Mouse (Mus musculus) erythroid progenitor cell, adult 5-6 weeks (primary cell): ENCODE measurements around the gene Tdp1. TPM values are rescaled to one million over a fixed set of nuclear protein-coding genes. Genes with fewer than 3 reads are reported as not detected.

Experiments
- ATAC-seq: replicated peaks from 2 replicates; pipeline ENCODE4 v1.8.0; 2016; ENCODE audit warnings: moderate number of reproducible peaks, mild to moderate bottlenecking, moderate TSS enrichment, inconsistent platforms; ENCODE audit not compliant: poor library complexity, low FRiP score, severe bottlenecking
- total RNA-seq, 2 experiments: library from RNA; stranded (forward) in 1 of 2; stranded (reverse) in 1 of 2; fragments of 150-400 nt in 1 of 2; fragments of 186-747, 209-891 nt in 1 of 2; gene quantifications; 2 replicates each; pipeline versions ENCODE4 v1.2.3 to v1.2.4; 2015 to 2017; ENCODE audit warnings: low replicate concordance in 2 of 2

The Tdp1 gene
- total RNA-seq (2015; ENCODE audit: low replicate concordance) = 28.5 and 28.9 TPM in 2 replicates
- 11.3 and 11.8 TPM in 2 replicates for total RNA-seq (2017; ENCODE audit: low replicate concordance)

DNA sequence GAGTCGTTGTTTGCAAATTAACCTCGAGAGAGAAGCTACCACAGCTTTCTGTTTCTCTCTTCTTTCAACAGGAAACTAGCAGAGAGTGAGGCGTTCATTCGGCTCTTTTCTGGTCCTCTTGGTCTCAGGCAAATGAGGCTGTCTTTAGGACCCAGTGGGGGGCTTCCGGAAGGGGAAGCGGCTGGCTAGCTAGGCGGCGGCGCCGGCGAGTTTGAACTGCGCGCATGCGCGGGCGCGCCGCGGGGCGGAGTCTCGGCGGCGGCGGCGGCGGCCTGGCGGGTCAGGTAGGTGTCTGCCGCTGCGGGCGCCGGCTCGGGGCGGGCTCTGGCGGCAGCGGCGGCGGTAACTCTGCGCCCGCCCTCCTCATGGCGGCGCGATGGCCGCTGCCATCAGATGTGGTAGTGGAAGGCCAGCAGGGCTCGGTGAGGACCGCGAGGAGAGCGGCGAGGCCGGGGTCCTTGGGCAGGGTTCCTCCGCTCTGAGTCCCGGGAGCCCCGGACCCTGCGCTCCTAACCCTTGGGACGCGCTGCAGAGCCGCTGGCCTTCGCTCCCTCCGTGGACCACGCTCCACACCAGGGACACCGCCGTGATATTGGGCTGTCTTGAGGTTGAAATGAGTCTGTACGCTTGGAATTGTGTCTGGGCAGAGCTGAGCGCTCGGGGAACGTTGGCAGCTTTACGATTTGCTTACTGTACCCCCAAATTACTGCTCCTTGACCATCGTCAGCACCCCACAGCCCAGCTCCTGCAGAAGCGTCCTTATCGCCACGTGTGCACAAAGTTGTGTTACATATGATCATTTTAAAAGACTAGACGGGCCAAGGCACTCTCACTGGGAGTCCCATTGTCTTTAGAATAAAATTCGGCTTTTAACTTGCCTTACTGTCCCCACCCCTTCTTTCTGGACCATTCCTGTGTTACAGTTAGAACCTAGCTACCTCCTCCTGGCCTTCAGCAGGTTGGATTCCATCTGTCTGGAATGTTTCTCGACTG lies at the start of gene Tdp1, which contains the start of gene Efcab11:
Tdp1 (plus strand) TSS at position 249 of the 993 bp plus-strand sequence.
Efcab11 (minus strand) TSS at position 171 of the 993 bp plus-strand sequence.
- ATAC-seq = peak; percentile 74

GRCm38 (mm10) chr12:99836404-99837131 lies 47.7 kb upstream of the Tdp1 start:
- no peak for ATAC-seq

DNA sequence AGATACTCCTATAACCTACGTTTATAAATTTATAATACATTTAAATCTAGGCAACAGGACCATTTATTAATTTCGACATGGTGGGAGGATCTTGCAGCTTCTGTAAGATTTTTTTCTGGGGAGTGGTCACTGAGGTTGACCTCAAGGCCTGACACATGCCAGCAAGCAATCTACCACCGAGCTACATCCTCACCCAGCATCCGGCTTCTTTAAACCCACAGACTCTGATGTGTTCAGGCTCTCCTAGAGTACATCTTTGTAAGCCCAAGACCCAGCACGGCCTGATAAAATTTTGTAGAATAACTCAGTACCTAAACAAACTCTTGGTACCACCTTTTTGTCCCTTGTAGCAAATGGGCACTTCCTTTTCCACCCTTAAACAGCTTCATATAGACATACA lies 46.8 kb upstream of the Tdp1 start:
- no peak for ATAC-seq

DNA sequence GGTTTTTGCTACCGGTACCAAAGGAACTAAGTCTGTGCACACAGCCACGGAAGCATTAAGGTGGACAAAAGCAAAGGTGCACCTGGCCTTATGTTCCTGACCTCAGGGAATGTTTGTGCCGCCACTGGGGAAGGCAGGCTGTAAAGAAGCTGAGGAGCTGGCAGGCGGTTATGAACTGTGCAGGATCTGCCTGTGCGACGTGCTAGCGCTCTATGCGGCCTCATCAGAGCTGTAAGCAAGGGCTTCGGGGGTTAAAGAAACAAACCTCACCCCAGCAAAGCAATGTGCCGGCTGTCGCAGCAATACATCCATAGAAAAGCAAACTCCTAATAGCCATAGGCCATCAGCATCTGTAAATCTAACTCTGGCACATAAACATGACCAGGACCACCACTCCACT lies 46.2 kb upstream of the Tdp1 start:
- no peak for ATAC-seq

GRCm38 (mm10) chr12:99838703-99839102 lies 45.6 kb upstream of the Tdp1 start:
- no peak for ATAC-seq

- no peak for ATAC-seq
Observed at GRCm38 (mm10) chr12:99844951-99845350, 39.4 kb upstream of the Tdp1 start.

DNA sequence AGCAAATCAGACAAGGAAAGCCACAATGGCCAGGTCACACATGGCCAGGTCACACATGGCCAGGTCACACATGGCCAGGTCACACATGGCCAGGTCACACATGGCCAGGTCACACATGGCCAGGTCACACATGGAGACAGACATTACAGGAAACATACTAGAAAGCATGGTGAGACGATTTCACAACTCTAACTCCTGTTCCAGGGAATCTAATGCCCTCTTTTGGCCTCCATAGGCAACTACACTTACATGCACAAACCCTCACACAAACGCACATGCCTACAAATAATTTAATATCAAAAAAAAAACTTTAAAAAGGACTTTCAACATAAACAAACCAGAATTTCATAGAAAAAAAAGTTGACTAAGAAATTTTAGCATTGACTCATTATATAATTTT lies 34.3 kb upstream of the Tdp1 start:
- ATAC-seq = no peak

DNA sequence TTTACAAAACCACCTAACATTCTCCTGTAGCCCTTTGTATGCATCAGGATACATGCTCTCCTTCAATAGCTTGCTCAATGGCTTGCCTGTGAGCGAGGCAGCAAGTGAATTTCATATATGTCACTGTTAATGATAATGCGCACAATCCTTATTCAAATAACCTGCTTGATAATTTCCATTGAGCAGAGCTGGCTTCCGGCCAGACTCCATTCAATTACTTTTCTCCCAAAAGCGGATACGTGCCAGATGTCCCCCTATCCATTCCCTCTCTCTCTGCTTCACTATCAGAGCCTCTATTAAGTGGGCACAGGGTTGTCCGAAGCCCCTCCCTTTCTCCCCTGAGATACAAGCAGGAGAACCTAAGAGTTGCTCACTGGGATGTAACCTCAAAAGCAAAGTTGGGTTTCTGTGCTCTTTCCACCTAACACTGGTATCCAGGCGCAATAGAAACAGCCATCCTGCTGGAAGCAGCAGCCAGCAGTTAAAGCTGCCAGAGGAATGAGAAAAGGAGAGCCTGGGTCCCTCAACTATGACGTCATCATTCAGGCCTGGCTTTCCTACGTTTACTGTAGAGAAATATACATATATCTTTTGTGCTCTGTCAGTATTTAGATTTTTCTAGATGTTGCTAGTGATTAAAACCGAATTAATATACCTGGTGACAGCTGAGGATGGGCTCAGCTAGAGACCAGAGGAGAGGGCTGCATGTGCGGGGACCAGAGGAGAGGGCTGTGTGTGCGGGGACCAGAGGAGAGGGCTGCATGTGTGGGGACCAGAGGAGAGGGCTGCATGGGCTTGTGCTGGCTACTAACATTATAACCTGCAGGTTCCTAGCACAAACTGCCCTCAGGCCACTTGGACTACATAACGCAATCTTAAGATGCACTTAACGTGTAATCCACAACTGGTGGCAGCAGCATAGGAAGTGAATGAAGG lies 30.7 kb upstream of the Tdp1 start:
- no peak for ATAC-seq

- no peak for ATAC-seq
Observed at GRCm38 (mm10) chr12:99856011-99856410, 28.3 kb upstream of the Tdp1 start.

- no peak for ATAC-seq
Observed at GRCm38 (mm10) chr12:99858664-99859063, 25.7 kb upstream of the Tdp1 start.

DNA sequence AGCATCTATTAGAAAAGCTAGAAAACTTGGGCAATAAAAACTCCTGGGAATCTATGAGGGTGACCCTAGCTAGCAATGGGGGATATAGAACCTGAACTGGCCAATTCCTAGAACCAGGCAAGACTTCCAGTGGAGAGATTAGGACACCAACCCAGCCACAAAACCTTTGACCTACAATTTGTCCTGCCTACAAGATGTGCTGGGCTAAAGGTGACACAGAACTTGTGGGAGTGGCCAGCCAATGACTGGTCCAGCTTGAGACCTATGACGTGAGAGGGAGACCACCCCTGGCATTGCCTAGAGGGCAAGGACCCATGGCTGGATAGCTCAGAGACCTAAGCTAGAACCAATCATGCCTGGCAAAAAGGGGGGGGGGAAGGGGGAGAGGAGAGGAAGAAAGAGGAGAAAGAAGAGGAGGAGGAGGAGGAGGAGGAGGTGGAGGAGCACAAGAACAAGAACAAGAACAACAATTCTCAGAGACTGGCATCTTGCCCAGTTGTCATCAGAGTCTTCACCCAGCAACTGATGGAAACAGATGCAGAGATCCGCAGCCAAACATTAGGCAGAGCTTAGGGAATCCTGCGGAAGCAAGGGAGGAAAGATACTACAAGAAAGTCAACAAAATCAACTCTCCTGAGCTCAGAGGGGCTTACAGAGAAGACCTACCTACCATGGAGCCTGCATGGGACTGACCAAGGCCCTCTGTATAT lies 24.8 kb upstream of the Tdp1 start:
- no peak for ATAC-seq

DNA sequence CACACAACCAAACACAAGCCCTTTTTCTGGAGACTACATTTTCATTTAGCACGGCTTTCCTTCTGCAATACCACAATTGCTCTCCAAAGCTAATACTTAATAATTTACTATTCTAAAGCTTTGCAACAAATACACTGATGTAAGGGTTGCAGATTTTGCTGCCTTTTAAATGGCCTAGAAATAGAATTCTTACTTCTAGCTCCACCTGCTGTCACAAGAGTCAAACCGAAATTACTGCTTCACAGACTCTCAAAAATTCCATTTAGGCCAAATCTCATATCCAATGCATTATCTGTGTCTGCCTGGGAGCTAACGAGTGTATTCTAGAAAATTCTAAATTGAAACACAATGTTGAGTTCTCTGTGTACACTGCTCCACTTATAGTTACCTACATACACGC lies 23.3 kb upstream of the Tdp1 start:
- no peak for ATAC-seq

- no peak for ATAC-seq
Observed at GRCm38 (mm10) chr12:99864613-99865012, 19.7 kb upstream of the Tdp1 start.

- no peak for ATAC-seq
Observed at GRCm38 (mm10) chr12:99868821-99869220, 15.5 kb upstream of the Tdp1 start.

DNA sequence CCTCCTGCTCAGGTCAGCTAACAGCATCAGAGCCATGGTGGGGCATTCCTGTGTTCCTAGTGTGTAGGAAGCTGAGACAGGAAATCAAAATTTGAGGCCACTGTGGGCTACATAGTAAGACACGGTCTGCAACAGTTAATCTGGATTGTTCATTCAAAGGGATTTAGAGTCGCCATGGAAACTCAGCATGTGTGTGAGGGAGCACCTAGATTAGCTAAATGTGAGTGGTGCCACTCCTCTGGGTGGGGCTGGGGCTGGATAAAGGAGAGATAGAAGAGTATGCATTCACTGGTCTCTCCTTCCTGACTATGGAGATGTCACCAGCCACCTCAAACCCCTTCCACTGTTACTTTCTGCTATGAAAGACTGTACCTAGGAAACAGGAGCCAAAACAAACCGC lies 10.9 kb upstream of the Tdp1 start:
- no peak for ATAC-seq

- ATAC-seq = no peak
Observed at GRCm38 (mm10) chr12:99874609-99875008, 9.7 kb upstream of the Tdp1 start.

- peak; percentile 93 for ATAC-seq
Observed at GRCm38 (mm10) chr12:99883000-99883712, 1.2 kb upstream of the Tdp1 start.

DNA sequence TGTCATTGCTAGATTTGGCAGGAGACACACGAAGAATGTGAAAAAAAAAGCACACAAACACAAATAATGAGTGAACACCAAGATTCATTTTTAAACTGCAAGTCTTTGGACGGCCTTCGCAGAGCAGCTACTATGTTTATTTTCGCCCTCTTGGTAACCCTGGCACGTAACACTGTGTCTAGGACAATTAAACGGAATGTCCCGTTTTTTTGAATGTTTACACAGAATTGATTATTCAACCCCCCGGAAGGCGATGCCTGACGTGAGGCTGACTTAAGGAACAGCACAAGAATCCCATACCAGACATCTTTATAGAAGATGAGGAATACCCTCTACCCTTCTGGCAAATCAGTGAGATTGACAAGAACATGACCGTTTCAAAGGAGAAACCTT lies 608 bp upstream of the Tdp1 start:
- ATAC-seq = 0 out of 2 replicates have a peak, but pooled peaks have one; percentile 16
